Mouse (Mus musculus): ENCODE data around the gene Pdlim1. TPM values are rescaled to one million over a fixed set of nuclear protein-coding genes. Genes with fewer than 3 reads are reported as not detected.

Pdlim1 gene
- polyA plus RNA-seq (2017; shearing (Covaris generic)): 435 TPM

DNA sequence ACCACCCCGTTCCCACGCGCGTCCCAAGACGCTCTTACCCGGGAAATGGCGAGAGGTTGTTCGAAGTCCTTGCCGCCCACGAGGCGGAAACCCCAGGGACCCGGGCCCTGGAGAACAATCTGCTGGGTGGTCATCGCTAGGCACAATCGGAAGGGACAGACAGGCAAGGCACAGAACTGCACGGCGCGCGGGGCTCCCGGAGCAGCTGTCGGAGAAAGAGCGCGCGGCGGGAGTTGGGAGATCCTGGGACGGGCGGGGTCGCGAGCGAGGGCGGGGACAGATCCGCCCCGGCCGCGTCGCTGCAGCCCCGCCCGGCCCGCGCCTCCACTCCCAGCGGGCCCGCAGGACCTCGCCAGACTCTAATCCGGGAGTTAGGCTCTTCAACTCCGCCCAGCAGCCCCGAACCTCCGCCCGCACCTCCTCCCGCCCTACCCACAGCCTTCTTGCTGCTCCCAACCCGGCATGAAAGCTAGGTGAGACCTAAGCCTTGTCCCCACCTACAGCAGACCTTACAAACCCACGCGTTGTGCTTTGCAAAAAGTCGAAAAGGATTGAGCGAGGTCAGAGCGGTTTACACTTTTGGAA is at the start of gene Pdlim1:
TSS of gene Pdlim1 (minus strand) at position 535 of the 585 bp plus-strand sequence.

DNA sequence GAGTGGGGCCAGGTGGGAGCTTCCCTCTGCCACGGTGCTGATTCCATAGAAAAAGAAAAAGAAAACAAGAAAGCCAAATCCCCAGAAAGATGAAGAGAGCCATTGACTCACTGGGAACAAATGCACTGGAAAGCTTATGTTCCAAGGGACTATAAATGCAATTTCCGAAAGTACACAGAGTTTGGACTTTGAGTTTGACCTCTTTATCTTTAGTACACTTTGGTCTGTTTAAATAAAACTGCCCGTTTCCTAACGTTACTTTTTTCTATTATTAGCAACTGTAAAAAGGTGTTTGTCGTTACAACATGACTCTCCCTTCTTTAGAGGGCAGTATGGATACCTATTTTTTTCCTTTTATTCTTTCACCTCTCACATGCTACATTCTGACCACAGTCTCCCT is 84.5 kb downstream of the Pdlim1 start, which contains the start of gene Cyp2c70:
TSS of gene Cyp2c70 (minus strand) at position 174 of the 400 bp plus-strand sequence.

Other genes starting within 250 kb of the Pdlim1 start
- not detected for gene Cyp2c54, start 198.0 kb downstream of the Pdlim1 start, polyA plus RNA-seq (2017; shearing (Covaris generic))
- not detected for gene Cyp2c50, start 182.2 kb downstream of the Pdlim1 start, polyA plus RNA-seq (2017; shearing (Covaris generic))
- not detected for gene Cyp2c70, start 84.5 kb downstream of the Pdlim1 start, polyA plus RNA-seq (2017; shearing (Covaris generic))
- gene Sorbs1, start 241.9 kb upstream of the Pdlim1 start, polyA plus RNA-seq (2017; shearing (Covaris generic)): 17.8 TPM

Measured in naive thymus-derived CD4-positive, alpha-beta T cell, adult 5 months (primary cell).